Mouse (Mus musculus) layer of hippocampus, adult 9-11 months (tissue): ENCODE data around the gene Fn3krp.

Experiments used
- DNase-seq: peaks from one replicate; pipeline ENCODE4 v3.0.0; 2022

Gene Fn3krp

GRCm38 (mm10) chr11:121451216-121451726, 30.1 kb downstream of the Fn3krp start:
- DNase-seq = no peak

- DNase-seq = peak; percentile 95
Observed at GRCm38 (mm10) chr11:121451753-121452635, 30.8 kb downstream of the Fn3krp start, which contains the start of gene Tbcd. TSS of gene Tbcd (plus strand) at chr11:121451949.

GRCm38 (mm10) chr11:121457874-121458273, 36.7 kb downstream of the Fn3krp start:
- no peak for DNase-seq

- DNase-seq = no peak
Observed at GRCm38 (mm10) chr11:121467408-121467807, 46.2 kb downstream of the Fn3krp start.

- no peak for DNase-seq
Observed at GRCm38 (mm10) chr11:121474831-121475230, 53.6 kb downstream of the Fn3krp start.

GRCm38 (mm10) chr11:121475699-121476415, 54.7 kb downstream of the Fn3krp start:
- peak; percentile 50 for DNase-seq

- DNase-seq = no peak
Observed at GRCm38 (mm10) chr11:121479476-121480203, 58.4 kb downstream of the Fn3krp start.
